Mouse (Mus musculus) retina, adult 2 months (tissue): ENCODE results near the gene Ddah1.

Experiments
- DNase-seq: peaks from one replicate; pipeline ENCODE4 v3.0.0-alpha.2; 2012; ENCODE audit warnings: low read depth, low spot score

The Ddah1 gene

DNA sequence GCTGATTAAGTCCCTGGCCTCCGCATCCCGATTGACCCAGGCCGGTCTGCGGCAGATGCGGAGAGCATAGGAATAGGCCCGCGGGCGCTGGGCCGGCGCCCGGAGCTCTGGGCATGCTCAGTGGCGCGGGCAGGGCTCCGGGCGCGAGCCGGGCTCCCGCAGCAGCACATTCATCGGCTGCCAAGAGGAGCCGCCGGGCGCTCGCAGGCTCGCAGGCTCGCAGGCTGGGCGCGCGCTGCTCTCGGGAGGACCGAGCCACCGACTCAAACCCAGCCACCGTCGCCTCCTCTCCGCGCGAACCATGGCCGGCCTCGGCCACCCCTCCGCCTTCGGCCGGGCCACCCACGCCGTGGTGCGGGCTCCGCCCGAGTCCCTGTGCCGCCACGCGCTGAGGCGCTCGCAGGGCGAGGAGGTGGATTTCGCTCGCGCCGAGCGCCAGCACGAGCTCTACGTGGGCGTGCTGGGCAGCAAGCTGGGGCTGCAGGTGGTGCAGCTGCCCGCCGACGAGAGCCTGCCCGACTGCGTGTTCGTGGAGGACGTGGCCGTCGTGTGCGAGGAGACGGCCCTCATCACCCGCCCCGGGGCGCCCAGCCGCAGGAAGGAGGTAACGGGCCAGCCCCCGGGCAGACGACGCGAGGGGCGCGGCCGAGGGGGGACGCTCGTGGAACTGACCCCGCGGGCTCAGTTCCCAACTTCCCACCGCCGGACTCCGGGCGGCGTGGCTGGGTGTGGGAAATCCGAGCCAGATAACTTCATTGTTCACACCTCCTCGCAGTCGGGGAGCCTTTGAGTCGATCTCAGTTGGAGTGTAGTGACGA, at the start of gene Ddah1:
Ddah1 (plus strand) TSS at position 115 of the 818 bp plus-strand sequence.
- DNase-seq: no peak

GRCm38 (mm10) chr3:145715923-145716322, 42.6 kb upstream of the Ddah1 start:
- no peak for DNase-seq

DNA sequence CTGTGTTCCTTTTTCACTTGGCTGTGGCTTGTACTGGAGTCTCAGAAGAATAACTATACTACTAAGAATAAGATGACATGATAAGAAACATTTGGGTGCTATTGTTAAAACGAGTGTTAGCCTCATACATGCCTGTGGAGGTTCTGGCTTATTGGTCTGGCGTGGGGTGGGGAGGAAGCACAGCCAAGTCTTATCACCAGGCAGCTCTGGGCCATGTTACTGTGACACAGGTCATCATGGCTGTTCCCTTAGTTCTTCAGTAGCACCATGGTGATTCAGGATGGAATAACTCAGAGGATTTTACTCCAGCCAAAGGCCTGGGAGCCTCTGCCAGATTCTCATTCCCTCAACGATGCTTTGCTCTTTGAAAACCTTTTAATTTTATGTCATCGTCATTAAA, 38.8 kb upstream of the Ddah1 start:
- no peak for DNase-seq

DNA sequence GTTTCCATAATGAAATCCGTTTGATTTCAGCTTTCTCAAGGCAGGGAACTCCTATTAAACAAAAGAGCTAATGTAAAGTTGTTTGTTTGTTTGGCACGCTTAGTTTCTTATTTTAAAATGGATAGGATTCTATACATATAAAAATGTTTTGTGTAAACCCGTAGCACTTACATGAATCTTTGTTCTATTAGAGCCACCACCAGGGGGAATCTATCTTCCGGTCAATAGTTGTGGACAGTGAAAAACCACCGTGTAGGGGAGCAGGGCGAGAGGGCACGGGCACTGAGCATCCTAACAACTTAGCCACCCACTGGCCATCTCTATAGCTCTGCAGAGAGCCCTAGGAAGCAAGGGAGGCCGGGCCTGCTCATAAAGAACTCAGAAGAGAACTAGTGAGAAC, 33.4 kb upstream of the Ddah1 start:
- DNase-seq: no peak

- DNase-seq: no peak
Observed at GRCm38 (mm10) chr3:145728336-145728735, 30.1 kb upstream of the Ddah1 start.

- no peak for DNase-seq
Observed at GRCm38 (mm10) chr3:145729531-145729930, 28.9 kb upstream of the Ddah1 start.

DNA sequence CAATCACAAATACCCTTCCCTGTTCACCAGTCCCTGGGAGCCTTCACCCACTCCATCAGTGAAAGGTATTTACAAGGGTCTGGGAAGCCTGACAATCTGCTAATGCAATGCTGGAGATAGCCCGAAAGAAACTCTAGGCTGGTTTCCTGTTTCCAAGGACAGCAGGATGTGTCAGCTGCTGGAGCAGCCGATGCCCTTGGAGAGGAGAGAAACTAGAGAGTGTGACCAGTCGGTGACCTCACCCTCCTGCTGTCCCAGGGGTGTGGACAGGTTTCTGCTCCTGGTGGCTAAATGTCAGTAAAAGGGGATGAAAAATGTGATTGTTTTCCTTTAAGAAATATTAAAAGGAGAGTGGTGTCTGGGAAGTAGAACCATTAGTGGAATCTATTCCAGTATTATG, 28.4 kb upstream of the Ddah1 start:
- DNase-seq: no peak

GRCm38 (mm10) chr3:145734857-145735256, 23.6 kb upstream of the Ddah1 start:
- DNase-seq: no peak

DNA sequence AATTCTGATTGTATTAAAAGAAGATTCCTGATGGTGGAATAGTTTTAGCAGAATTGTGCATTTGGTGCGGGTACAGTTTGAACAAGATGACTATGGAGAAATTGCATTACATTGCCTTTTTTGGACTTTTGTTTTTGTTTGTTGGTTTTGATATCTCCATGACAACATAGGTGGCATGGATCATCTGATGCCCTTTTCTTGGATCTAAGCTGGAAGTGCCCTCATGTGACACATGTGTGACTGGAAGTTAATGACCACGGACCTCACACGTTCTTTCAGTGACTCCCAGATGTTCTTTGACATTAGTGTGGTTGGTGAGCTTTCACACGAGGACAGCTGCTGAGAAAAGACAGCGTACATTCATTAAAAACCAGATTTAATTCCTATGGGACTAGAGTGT, 21.9 kb upstream of the Ddah1 start:
- no peak for DNase-seq

DNA sequence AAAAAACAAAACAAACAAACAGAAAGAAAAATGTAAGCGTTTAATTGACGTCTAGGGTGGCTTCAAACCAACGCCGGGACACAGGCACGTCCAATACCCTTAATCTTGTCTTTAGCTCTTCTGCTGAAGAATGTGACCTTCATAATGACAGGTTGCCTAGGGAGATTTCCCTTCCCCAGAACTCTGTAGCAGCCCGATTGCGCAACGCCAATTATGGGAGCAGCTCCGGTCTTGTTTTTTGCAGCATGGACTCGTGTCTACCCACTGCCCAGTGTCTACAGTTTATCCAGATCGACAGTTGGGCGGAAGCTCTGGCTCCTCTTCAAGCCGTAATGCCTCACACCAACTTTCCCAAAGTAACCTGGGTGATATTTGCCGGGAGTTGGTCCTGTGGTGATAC, 19.8 kb upstream of the Ddah1 start:
- no peak for DNase-seq

GRCm38 (mm10) chr3:145739904-145740303, 18.6 kb upstream of the Ddah1 start:
- DNase-seq: no peak

- no peak for DNase-seq
Observed at GRCm38 (mm10) chr3:145743050-145743449, 15.4 kb upstream of the Ddah1 start.

GRCm38 (mm10) chr3:145743476-145744027, 14.9 kb upstream of the Ddah1 start:
- DNase-seq: no peak

DNA sequence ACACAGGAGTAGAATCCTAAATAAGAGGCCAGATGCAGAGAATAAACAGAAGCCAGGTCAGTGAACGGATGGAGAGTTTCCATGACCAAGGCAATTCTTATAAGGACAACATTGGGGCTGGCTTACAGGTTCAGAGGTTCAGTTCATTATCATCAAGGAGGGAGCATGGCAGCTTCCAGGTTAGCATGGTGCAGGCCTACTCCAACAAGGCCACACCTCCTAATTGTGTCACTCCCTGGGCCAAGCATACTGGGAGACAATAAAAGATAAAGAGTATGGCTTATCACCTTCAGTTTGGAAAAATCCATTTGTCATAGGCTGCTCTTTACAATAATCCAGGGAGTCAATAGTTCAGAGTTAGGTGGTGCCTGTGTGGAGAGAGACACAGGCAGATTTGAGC, 9.8 kb upstream of the Ddah1 start:
- DNase-seq: no peak

GRCm38 (mm10) chr3:145756457-145756856, 2.0 kb upstream of the Ddah1 start:
- no peak for DNase-seq

- no peak for DNase-seq
Observed at GRCm38 (mm10) chr3:145757177-145757576, 1.3 kb upstream of the Ddah1 start.

GRCm38 (mm10) chr3:145757844-145758243, 631 bp upstream of the Ddah1 start:
- no peak for DNase-seq

DNA sequence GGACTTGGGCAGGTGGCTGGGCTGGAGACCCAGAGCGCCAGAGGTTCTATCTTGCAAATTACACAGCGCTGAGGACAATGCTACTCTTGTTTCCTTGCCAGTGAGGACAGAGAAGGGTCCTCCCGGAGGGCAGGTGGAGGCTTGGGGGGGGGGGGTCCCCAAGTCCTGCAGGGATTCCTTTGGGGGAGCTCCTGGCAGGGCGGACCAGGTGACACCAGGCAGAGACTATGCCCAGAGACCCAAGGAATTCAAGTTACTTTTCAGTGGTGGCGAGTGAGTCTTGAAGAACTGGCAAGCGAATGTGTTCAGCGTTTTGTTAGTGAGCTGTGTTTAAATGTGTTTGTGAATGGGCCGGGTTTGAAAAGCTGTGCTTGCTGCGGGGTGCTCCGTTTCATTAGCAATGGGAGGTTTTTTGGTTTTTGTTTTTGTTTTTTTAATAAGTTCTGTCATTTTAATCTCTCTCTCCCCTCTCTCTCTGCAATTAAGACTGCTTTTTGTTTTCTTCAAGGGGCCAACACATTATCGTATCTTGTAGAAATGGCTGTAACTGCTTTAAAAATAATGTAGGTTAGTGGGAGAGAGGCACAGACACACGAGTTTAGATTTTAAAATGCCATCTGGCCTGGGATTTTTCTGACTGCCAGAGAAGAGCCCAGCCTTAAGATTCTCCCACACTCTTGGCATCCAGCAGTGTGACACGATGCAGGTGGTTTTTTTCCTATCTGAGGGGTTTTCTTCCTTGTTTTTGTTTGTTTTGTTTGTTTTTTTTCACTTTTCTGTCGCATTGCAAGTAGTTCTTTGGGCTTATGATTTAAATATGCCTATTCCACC, 1.1 kb downstream of the Ddah1 start:
- DNase-seq: no peak

- DNase-seq: no peak
Observed at GRCm38 (mm10) chr3:145760547-145760946, 2.1 kb downstream of the Ddah1 start.

GRCm38 (mm10) chr3:145761501-145762170, 3.2 kb downstream of the Ddah1 start:
- DNase-seq: no peak

- DNase-seq: no peak
Observed at GRCm38 (mm10) chr3:145762957-145763641, 4.6 kb downstream of the Ddah1 start.

- DNase-seq: no peak
Observed at GRCm38 (mm10) chr3:145763642-145763972, 5.1 kb downstream of the Ddah1 start.
